Mouse (Mus musculus) liver, embryonic 18 days (tissue): ENCODE data around the gene Cuedc2. TPM values are rescaled to one million over a fixed set of nuclear protein-coding genes. Genes with fewer than 3 reads are reported as not detected.

Source experiments
- polyA plus RNA-seq: library from polyadenylated mRNA; depleted of rRNA; stranded (reverse); fragments of >200 nt; gene quantifications from 2 replicates; pipeline ENCODE4 v1.2.3, GENCODE M21; 2012; rRNA removed

Cuedc2 gene
- polyA plus RNA-seq, result 42.7 and 46.4 TPM in 2 replicates

DNA sequence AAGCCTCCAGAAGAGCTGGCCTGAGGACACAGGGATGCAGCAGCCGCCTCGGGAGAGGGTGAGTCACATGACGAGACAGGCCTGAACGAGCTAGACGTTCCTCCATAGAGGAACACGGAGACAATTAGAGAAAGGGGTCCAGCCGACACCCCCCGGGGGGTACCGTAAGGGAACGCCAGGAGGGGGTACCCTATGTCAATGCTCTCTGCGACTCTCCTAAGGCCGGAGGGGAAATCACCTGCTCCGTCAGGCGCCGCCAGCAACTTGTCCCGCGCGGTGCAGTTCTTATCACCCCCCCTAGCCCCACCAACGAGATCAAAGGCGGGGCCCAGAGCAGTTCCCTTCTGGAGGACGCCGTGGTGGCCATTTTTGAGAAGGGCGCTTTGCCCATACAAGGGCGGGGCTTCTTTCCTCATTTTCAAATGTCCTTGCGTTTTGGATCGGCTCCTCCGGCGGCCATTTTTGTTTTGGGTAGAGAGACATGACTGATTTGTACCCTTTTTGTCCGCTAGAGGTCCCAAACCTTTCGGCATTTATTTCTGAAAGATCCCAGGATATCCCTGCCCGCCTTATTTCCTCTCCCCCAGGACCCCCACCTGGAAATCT, at the start of gene Cuedc2:
TSS of gene Cuedc2 (minus strand) at position 372 of the 606 bp plus-strand sequence.

DNA sequence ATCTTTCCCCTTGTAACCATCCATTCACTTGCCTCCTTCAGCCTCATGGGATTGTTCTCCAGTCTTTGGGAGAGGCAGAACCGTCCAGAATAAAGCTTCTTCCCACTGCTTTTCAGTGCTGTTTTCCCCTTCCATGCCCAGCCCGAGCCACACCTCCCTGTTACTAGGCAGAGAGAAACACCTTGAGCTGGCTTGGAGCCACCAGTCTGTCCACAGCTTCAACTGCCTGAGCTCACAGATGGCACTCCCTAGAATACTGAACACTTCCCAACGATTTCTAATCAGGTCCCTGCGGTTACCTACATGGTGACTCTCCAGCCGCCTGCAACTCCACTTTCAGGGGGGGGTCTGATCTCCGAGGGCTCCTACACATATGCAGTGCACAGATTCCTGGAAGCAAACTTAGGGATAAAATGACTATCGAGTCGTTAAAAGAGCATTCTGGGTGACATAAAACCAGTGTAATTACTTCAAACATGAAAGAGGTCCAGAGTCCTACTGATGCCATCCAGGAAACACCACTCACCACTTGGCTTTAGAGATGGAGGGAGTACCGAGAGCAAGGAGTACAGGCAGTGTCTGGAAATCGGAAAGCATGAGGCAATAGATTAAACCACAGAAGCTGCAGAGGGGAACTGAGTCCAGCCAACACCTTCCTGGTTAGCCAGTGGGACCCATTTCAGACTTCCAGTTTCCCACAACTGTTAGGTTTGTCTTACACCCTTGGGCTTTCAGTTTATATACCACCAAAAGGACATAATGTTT, 11.8 kb upstream of the Cuedc2 start, which contains the start of gene 2310034G01Rik:
TSS of gene 2310034G01Rik (minus strand) at position 135 of the 765 bp plus-strand sequence.

DNA sequence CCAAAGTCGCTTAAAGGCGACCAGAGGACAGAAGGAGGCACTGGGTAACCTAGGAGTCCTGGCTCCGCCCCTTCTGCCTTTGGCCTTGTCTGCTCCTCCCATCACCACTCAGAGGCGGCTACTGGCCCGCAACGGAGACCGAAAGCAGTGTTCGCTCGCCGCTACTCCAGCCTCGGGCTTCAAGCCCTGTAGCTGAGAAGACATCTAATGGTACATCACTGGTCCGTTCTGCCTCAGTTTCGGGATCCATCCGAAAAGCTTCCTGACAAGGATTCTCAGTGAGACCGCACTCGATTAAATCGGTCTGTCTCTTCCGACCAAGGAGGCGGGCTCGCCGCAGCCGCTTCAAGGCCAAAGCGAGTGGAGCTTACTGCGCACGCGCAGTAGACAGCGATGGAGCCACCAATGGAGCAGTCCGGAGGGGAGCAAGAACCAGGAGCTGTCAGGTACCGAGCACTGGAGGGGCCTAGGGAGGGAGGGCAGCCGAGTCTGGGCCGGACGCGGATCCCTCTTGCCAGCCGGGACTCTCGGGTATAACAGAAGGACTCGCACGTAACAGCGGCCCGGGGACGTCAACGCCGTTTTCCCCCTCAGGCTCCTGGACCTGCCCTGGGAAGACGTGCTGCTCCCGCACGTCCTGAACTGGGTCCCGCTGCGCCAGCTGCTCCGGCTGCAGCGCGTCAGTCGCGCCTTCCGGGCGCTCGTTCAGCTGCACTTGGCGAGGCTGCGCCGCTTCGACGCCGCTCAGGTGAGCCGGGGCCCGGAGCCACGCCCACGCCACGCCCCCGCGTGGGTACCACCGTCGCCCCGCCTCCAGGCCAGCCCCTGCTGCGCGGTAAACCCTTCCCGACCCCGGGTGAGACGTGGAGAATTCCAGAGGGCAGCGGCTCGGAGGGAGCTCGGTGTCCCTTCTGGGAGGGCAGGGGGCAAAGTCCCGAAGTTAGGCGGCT, 10.1 kb downstream of the Cuedc2 start, which contains the start of gene Fbxl15:
TSS of gene Fbxl15 (plus strand) at position 104 of the 950 bp plus-strand sequence.

DNA sequence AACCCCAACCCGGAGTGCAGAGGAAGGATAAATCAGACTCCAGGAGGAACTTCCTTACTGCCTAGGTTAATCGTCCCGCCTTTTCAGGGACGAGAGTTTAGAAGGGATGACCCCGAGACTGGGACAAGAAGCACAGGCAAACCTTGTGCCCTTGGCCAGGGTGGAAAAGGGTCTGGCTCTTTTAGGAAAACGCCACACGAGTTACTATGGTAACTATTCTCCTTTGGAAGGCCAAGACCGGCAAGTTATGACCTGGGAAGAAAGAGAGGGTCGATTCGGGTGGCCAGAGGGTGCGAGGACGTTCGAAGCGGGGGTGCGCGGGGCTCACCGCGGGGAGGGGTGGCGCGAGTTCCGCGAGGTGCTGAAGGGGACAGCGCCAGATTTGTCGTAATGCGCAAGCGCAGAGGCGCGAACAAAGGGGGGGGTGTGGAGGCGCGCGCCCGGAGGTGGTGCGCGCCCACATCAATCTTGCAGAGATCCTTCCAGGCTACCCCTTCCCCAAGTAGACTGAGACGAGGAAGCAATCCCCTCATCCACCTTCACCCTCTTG, 11.7 kb downstream of the Cuedc2 start, which contains the start of gene Psd:
TSS of gene Psd (minus strand) at position 401 of the 550 bp plus-strand sequence.

DNA sequence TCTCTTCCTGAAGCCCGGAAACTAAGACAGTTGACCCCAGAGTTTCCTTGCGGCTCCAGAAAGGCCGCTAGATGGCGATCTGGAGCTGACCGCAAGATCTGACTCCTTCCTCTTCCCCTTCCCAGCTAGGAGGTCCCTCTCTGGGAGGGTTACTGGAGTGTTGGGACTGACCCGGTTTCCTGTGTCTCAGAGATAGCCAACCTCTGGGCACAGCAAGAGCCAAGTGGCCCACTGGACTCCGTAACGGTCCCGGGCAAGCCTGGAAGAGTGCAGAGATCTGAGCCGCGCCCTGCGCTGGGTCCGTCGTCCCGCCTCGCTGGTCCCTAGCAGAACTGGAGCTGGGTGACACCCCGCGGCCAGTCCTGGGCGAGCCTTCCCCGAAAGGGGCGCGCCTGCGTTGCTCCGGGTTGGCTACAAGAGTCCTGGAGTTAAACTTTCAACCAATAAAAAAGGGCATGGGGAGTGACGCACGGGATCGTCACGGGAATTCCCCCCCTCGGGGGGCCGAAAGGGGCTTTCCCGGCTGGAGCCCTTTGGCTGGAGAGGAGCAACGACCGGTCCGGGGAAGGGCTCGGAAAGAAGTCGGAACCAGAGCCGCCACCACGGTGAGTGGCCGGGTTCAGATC, 34.2 kb downstream of the Cuedc2 start, which contains the start of gene Nfkb2:
TSS of gene Nfkb2 (plus strand) at position 105 of the 626 bp plus-strand sequence.

Other genes with a start within 250 kb of the Cuedc2 start
- gene Elovl3, start 206.8 kb downstream of the Cuedc2 start, polyA plus RNA-seq, result 0.12 and 0.13 TPM in 2 replicates
- not detected in 2 replicates for gene Pitx3, start 190.4 kb downstream of the Cuedc2 start, polyA plus RNA-seq
- gene Gbf1, start 186.2 kb downstream of the Cuedc2 start, polyA plus RNA-seq, result 13.5 and 18.2 TPM in 2 replicates
- gene Nfkb2, start 34.4 kb downstream of the Cuedc2 start, polyA plus RNA-seq, result 4.4 and 4.9 TPM in 2 replicates
- 1.7 and 1.9 TPM in 2 replicates for gene Psd, start 11.5 kb downstream of the Cuedc2 start, polyA plus RNA-seq
- gene Fbxl15, start 10.5 kb downstream of the Cuedc2 start, polyA plus RNA-seq, result 7.8 and 8.1 TPM in 2 replicates
- gene Mfsd13a, start 2.4 kb upstream of the Cuedc2 start, polyA plus RNA-seq, result 7.3 and 9.8 TPM in 2 replicates
- gene 2310034G01Rik, start 11.6 kb upstream of the Cuedc2 start, polyA plus RNA-seq, result 0.36 and 0.38 TPM in 2 replicates
- gene Actr1a, start 57.0 kb upstream of the Cuedc2 start, polyA plus RNA-seq, result 24.5 and 24.7 TPM in 2 replicates
- 2.8 and 3.0 TPM in 2 replicates for gene Sufu, start 58.2 kb upstream of the Cuedc2 start, polyA plus RNA-seq
- gene Trim8, start 163.0 kb upstream of the Cuedc2 start, polyA plus RNA-seq, result 8.2 and 8.8 TPM in 2 replicates
- gene Arl3, start 234.5 kb upstream of the Cuedc2 start, polyA plus RNA-seq, result 28.4 and 30.0 TPM in 2 replicates
- 19.3 and 21.4 TPM in 2 replicates for gene Sfxn2, start 234.7 kb upstream of the Cuedc2 start, polyA plus RNA-seq